Mouse (Mus musculus): ENCODE data around the gene Naaladl2. TPM values are rescaled to one million over a fixed set of nuclear protein-coding genes. Genes with fewer than 3 reads are reported as not detected.

The Naaladl2 gene
- total RNA-seq, 2 experiments from 2014 or later: 1.5 to 1.7 TPM

DNA sequence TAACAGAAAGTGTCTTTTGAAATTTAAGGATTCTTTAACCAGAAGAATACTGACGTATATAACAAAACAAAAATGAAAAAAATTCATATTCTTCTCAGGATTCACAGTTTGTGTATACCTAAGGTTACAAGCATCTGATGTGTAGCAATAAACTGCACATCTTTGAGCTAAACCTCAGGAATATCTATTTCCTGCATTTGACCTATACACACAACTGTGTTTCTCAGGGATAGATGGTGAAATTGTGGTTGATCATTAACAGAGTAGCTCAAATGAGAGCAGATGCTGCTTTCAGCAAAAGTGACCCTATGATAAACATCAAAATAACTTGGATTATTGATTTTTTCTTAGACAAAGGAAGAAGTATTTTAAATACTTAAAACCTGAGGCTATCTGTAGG is 1037.7 kb downstream of the Naaladl2 start:
- no peak for DNase-seq
- intact Hi-C loops (cut with DNase I; ENCODE audit: low total_unique reads): no loop called here

DNA sequence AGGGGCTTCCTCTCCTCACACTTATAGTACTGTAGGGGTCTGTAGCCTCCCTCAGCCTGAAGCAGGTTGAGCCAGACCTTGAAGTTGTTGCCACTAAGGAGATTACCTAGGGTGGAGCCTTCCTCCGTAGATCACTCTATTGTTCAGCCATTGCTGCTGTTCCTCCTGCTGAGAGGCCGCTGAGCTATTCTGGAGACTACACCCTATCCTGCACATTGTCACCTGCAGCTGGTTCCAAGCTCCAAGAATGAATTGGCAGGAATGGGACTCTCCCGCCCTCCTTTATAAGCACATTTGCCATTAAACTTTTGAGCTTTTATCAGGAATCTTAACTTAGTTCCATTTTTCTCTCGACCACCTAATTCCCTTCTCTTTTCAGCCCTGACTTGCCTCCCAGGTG is 1064.3 kb downstream of the Naaladl2 start:
- intact Hi-C loops (cut with DNase I; ENCODE audit: low total_unique reads): no loop called here
- DNase-seq: no peak

DNA sequence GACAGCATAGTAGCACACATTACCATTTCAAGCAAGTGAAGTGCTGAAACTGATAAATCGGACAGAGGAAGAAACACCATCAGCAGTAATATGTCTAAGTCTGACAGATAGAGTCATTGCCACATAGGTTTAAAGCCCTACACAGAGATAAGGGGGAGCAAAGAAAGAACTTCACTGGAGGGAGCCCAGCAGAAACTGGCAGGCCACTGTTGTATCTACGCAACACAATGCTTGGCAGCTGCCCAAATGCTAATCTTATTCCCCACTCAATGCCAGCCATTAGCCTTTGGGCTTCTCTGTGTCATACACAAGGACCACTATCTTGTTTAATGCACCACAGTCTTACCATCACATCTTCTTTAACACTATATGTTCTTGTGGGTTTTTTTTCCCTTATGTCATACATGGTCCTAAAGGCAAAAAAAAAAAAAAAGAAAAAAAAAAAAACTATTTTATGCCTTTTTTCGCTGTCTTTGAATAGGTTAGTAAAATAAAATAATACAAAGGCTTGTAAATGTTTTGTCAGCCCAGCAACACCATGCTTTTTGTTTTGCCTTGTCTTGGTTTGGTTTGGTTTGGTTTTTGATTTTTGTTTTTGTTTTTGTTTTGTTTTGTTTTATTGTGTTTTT is 1072.8 kb downstream of the Naaladl2 start:
- intact Hi-C loops (cut with DNase I; ENCODE audit: low total_unique reads): no loop called here
- peak; percentile 7 for DNase-seq

DNA sequence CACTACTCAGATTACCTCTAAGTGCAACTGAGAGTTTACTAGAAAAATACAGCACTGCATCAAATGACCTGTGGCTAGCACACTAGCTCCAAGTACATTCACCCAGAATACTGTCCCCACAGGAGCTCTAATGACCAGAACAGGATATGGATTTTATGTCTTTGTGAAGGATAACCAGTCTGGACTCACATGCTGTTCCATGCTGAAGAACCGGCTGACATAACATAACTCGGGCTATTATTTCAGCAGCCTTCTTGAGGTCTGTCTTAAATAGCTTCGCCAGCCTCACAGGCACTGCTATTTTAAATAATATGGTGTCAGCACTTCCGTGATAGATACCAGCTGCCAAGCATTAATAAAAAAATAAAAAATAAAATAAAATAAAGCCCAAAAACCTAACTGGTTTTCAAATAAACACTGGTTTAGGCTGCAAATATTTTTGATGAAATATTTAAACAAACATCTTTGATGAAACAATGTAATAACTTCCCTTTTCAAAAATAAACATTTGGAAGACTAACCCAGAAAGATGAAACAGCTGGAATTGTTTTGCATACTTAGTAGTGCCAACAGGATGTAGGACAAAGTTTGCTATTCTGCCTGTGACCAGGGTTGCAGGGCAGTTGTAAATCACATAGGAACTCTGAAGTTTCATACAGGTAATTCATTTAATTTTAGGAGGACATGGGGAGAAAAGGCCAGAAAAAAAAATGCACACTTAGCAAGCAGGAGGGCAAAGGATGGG is 1073.5 kb downstream of the Naaladl2 start:
- intact Hi-C loops (cut with DNase I; ENCODE audit: low total_unique reads): no loop called here
- DNase-seq: no peak

DNA sequence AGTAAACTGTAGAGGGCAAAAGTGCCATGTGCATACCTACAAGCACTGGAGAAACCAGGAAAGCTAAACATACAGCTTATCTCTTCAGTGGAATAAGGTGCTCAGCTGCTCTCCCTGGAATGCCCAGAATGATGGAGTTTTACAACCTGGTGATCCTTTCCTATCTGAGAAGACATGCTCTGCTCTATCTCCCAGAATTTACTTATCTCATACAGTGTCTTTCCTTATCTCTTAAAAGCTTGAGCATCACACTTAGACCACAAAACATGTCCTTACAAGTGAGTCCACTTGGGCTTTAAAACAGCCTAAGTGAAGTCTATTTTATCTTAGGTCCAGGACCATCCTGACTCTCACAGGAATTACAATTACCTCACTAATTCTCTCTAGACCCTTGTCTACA is 1095.8 kb downstream of the Naaladl2 start:
- no peak for DNase-seq

DNA sequence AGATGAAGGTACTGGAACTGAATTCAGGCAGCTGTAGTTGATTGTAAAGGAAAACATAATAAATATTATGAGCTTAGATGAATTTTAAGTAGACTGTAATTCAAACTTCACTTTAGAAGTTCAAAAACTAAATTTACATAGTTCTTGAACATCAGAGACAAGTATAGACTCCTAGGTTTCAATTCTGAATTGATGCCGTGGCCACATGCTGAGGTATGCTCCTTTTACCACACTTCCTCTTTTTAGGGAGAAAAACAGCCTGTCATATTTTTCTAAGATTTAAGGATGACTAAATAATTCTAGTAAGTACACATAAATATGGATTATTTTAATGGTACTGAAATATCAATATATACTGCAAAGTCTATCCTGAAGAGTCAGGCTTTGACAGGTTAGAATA is 1142.3 kb downstream of the Naaladl2 start:
- DNase-seq: no peak
- intact Hi-C loops (cut with DNase I; ENCODE audit: low total_unique reads): no loop called here

More for the DNA sequence above, 1095.8 kb downstream of the Naaladl2 start:
- intact Hi-C loops (cut with DNase I; ENCODE audit: low total_unique reads): no loop called here

DNA sequence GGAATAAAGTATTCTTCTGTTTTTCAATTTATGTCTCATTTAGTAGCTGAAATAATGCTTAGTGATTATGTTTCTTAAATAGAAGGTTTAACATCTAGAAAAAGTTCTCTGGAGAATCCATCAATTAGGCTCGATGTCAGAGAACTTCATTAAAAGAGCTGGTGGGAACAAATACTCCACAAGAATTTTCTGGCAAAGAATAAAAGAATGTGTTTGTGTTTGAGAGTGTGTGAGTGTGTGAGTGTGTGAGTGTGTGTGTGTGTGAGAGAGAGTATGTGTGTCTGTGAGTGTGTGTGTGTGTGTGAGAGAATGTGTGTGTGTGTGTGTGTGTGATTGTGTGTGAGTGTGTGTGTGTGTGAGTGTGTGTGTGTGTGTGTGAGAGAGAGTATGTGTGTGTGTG is 1170.3 kb downstream of the Naaladl2 start:
- intact Hi-C loops (cut with DNase I; ENCODE audit: low total_unique reads): no loop called here
- DNase-seq: no peak

DNA sequence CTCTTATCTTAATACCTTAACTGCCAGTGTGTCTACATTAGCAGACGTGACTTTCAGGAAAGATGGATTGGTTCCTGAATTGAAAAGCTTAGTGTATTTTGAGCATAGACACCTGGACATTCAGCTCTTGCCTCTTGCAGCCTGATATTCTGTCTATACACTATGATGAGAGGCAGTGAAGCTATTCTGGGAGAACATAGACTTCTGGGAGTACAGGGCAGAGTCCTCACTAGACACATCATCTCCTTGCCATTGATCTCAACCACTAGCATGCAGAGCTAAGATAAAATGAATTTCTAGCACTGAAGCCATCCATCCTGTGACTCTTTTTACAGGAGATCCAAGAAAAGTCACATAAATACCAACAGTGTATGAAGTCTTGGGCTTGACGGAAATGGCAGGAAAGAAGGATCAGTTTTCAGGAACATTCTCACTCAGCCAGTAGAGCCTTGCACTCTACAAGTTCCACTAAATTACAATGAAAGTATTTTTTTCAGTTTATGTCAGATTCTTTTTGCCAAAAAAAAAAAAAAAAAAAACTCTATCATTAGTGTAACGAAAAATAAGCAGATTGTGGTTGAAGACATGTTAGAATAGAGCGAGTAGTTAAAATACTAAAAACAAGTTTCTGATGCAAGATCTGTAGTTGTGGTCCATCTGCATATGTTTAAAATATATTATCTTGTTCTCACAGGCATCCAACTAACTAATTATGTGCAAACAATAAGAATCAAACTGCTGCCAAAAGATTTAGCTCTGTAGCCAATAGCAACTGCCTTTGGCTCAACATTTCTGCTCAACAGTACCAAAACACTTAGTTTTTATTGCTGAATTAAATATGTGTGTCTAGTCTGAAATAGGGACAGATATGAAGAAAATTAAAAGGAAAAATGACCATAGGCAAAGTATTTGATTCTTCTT is 1171.1 kb downstream of the Naaladl2 start:
- intact Hi-C loops (cut with DNase I; ENCODE audit: low total_unique reads): no loop called here
- DNase-seq: no peak

DNA sequence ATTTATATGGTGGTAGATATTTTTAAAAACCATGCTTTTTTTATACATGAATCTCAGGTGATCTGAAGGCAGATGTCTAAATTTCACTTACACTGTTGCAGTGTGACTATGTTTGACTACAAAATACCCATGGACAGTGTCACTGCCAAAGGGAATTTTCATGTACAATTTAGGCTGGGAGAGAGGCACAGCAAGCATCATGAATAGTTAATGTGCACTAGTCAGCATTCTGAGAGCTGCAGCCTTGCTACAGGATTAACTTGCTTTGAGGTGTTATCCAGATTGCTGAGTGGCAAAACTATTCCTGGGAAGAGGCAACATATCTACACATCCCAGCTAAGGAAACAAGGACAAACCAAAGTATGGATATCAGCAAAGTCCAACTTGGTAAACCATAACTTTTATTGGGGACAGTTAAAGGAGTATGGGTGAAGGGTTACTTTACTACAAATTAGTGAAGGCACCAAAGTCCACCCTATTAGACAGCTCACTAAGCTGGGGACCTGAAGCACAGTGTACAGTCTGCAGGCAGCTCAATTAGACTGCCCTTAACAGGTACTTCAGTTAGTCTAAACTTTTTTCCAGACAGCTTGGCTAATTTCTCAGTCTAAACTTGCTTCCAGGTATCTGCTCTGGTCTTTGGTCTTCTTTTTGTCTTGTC is 1181.0 kb downstream of the Naaladl2 start:
- intact Hi-C loops (cut with DNase I; ENCODE audit: low total_unique reads): no loop called here
- DNase-seq: no peak

DNA sequence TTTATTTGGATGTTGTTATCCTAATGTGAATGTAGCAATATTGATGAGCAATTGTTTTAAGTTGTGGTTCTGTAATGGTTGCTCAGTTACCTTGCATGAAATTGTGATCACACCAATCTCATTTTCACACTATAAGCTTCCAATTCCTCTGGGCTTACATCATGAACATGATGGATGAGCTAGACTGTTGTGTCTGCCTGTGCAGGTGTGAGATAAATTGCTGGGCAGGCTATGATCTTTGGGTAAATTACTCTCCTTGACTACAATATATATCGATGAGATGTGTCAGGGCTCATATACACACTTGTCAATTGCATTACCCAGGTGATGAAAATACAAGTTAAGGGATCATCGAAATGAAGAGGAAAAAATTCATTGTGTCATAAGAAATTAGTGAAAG is 1197.9 kb downstream of the Naaladl2 start:
- DNase-seq: no peak
- intact Hi-C loops (cut with DNase I; ENCODE audit: low total_unique reads): no loop called here

DNA sequence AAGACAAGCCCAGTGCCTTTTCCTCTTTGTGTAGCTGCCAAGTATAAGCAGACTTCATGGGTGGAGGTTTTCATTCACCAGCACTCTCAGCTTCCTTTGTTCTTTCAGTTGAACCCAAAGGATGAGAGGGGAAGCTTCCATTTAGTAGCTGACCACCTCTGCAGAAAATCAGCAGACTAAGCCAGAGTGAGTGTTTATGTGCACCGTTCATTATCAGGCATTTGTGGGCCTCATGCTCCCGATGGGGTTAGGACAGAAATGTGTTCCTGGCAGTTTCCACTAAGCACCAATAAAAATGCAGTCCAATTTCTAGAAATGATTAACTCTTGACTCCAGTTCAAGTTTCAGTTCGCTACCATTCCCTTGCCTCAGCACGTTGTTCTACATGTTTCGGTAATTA is 1206.8 kb downstream of the Naaladl2 start:
- no peak for DNase-seq
- intact Hi-C loops (cut with DNase I; ENCODE audit: low total_unique reads): no loop called here

DNA sequence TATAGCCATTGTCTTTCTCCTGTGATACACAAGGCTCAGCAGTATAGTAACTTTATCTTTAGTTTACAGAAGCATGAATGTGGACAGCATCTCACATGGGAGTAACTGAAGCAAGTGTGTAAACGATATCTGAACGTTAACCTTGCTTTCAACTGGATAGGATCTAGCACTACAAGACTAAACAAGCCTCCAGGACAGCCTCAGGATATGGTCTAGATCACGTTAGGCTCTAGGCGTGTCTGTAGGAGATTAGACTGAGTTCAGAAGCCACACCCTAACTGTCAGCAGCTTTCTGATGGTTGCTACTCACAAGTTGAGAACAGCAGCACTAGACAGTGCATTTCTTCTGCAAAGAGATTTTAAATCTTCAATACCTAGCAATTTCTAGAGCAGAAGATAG is 1216.0 kb downstream of the Naaladl2 start:
- DNase-seq: no peak
- intact Hi-C loops (cut with DNase I; ENCODE audit: low total_unique reads): no loop called here

DNA sequence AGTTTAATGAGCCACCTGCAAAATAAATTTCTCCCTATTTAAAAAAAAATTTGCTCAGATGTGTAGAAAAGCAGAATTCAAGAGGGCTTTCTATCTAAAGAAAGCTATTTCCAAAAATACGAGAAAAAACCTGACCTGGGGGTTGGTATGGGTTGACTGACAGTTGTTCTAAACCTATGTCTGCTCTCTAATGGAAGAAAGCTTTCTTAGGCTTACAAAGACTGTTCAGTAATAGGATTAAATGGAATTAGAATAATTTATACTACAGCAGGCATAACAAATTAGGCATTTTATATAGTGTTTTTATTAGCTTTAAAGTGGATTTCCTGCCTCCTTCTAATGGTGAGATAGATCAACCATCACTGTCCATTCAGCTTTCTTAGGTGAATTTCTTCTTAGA is 1236.4 kb downstream of the Naaladl2 start:
- intact Hi-C loops (cut with DNase I; ENCODE audit: low total_unique reads): no loop called here

DNA sequence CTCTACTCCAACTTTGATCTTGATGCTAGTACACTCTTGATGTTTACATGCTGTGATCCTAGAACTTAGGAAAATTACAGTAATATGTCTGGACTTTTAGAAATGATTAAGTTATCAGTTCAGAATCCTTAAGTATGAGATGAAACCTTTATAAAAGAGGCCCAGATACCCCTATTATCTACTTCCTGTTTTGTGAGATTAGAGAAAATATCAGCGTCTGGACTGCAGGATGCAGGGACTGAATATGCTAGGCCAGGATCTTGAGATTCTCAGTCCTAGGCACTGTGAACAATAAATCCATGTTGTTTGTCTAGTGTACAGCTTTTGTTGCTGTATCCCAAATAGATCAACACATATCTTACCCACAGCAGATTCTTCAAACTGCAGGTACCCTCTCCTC is 1278.4 kb downstream of the Naaladl2 start:
- intact Hi-C loops (cut with DNase I; ENCODE audit: low total_unique reads): no loop called here
- DNase-seq: no peak

More for the DNA sequence above, 1236.4 kb downstream of the Naaladl2 start:
- no peak for DNase-seq

DNA sequence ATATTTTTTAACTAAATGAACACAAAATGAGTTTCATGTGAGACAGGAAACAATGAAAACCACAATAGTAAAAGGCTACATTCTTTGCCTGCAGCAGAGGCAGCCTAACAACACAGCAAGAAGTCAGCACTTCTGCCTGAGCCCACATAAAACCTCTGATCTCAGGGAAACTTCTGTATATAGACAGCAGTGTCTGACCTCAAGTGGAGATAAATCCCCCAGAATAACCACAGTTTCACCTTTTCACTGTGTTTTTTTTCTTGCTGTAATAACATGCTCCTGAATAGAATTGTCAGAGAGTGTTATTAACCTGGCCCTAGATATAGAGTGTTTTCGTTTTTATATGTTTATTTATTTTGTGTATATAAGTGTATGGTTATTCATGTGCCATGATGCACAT is 1286.8 kb downstream of the Naaladl2 start:
- DNase-seq: no peak

DNA sequence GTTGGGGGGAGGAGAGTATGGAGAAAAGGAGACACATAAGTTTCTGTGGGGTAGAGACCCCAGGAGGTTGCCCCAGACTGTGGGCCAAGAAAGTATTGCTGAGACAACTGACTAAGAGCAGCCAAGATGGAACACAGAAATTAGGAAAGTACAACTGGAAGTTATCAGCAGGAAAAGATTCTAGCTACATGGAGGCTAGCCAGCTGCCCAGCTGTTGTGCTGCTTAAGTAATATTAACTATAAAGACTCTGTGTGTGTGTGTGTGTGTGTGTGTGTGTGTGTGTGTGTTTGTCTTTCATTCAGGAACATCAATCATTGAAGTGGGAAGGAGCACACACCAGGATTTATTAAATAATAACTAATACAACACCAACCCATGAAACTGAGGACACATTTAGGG is 1326.5 kb downstream of the Naaladl2 start:
- intact Hi-C loops (cut with DNase I; ENCODE audit: low total_unique reads): no loop called here
- DNase-seq: peak; percentile 6

More for the DNA sequence above, 1286.8 kb downstream of the Naaladl2 start:
- intact Hi-C loops (cut with DNase I; ENCODE audit: low total_unique reads): no loop called here

DNA sequence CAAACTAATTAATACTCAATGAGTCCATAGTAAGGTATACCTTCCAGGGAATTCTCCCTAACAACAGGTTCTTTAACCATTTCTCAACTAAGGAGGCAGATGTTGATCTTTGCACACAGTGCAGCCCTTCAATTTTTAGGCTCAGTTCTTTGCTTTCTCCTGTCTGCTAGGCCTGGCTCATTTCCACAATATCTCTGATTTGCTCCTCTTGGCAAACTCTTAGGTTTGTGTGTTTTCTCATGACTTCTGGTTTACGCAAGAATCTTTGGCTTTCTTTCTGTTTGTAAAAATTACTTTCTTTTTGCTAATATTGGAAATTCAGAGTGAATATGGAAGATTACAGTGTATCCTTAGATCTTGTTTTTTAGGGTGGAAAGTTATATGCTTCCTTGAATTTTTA is 1385.3 kb downstream of the Naaladl2 start:
- intact Hi-C loops (cut with DNase I; ENCODE audit: low total_unique reads): no loop called here
- no peak for DNase-seq
